Mouse (Mus musculus) hindbrain, embryonic 16.5 days (tissue): ENCODE data around the gene Sox5. TPM values are rescaled to one million over a fixed set of nuclear protein-coding genes. Genes with fewer than 3 reads are reported as not detected.

ENCODE experiments used
- ATAC-seq: fragments of 200-750 bp; cut with Nextera tagmentation; 2 replicates; pipeline ENCODE4 v1.8.0; 2017; ENCODE audit warnings: moderate TSS enrichment, moderate library complexity
- H3K27ac ChIP-seq: fragments of 300-500 bp; sonication (generic); 2 replicates; pipeline ENCODE4 v1.5.1; 2014; ENCODE audit warnings: low read depth, mild to moderate bottlenecking, control low read depth, low read length, moderate library complexity
- H3K27me3 ChIP-seq: fragments of 300-500 bp; sonication (generic); replicated peaks from 2 replicates; pipeline ENCODE4 v1.6.1; 2014; ENCODE audit warnings: low read length; ENCODE audit not compliant: control insufficient read depth, insufficient read depth
- H3K36me3 ChIP-seq: fragments of 300-500 bp; sonication (generic); 2 replicates; pipeline ENCODE4 v1.6.1; 2014; ENCODE audit warnings: mild to moderate bottlenecking, low read length, moderate library complexity, mixed read lengths; ENCODE audit not compliant: control insufficient read depth, insufficient read depth
- H3K4me1 ChIP-seq: fragments of 300-500 bp; sonication (generic); 2 replicates; pipeline ENCODE4 v1.6.1; 2014; ENCODE audit warnings: low read depth, low read length; ENCODE audit not compliant: control insufficient read depth, insufficient read depth
- H3K4me2 ChIP-seq: fragments of 300-500 bp; sonication (generic); 2 replicates; pipeline ENCODE4 v1.6.1; 2014; ENCODE audit warnings: mild to moderate bottlenecking, low read length, control low read depth, moderate library complexity
- H3K4me3 ChIP-seq: fragments of 300-500 bp; sonication (generic); 2 replicates; pipeline ENCODE4 v1.5.1; 2014; ENCODE audit warnings: mild to moderate bottlenecking, low read length, control low read depth, moderate library complexity
- H3K9ac ChIP-seq: fragments of 300-500 bp; sonication (generic); 2 replicates; pipeline ENCODE4 v1.6.1; 2014; ENCODE audit warnings: low read depth, mild to moderate bottlenecking, control low read depth, low read length, moderate library complexity
- H3K9me3 ChIP-seq: fragments of 300-500 bp; sonication (generic); 2 replicates; pipeline ENCODE4 v1.6.1; 2014; ENCODE audit warnings: mild to moderate bottlenecking, low read length, moderate library complexity; ENCODE audit not compliant: control insufficient read depth
- WGBS: fragments of 180-500 bp; shearing (Covaris S2); extraction: QIAGEN DNeasy Blood & Tissue Kit; methylation state at CpG from one replicate; pipeline ENCODE4 v1.1.7; 2014; 5-methylcytosine and 5-hydroxymethylcytosine counted together
- polyA plus RNA-seq: library from polyadenylated mRNA; unstranded; fragments of >200 nt; fragmentation: Nextera tagmentation; extraction: Ambion mirVana; gene quantifications from 2 replicates; pipeline ENCODE4 v1.2.1, GENCODE M21; 2015

The Sox5 gene
- polyA plus RNA-seq, 1 experiment from 2014 or later = 40.7 TPM

DNA sequence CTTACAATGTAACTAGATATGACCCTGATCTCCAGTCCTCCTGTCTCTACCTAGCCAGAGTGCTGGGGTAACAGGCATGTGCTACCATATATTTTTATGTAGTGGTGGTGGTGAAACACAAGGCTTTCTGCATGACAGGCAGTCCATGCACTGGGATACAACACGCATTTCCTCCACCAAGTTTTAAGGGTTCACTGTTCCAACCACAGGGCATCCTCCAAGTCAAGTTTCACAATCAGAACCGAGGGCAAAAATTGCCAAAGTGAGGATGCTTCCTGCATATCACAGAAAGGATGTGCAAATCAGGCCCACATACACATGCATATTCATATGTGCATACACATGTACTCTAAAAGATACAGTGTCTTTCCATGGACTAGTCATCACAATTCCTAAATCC is 888.9 kb downstream of the Sox5 start:
- no peak overlapping the region for H3K4me2 ChIP-seq
- WGBS = 90% methylated on average over 2 of the region's 2 CpGs

DNA sequence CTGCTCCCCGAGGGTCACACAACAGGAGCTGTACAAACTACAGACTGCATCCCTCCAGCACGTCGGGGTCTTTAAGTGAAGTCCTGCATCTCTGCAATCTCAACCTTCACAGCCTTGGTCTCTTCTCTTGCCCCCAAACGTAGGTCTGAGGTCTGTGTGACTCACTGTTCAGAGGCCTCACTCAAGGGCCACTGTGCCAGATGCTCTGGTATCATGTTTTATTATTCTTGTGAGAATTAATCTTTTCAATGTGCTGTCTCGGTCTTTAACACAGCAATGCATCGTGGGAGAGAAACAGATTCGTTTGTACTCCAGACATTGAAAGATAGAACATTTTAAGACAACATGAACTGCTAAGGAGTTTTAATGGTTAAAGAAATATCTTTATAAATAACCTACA is 893.2 kb downstream of the Sox5 start:
- 70% methylated on average over 7 of the region's 7 CpGs for WGBS
- Histone ChIP-seq H3K4me2 (no peak overlapping the region), H3K9me3 (no peaks in the 10 kb centered on the region), H3K27ac (no peak overlapping the region), H3K9ac (no peak overlapping the region), H3K36me3 (no peaks in the 10 kb centered on the region), H3K4me1 (no peaks in the 10 kb centered on the region), H3K27me3 (no peaks in the 10 kb centered on the region; the same call in 1 of the 2 replicates), H3K4me3 (no peak overlapping the region)
- no peak for ATAC-seq

More for the DNA sequence above, 888.9 kb downstream of the Sox5 start:
- no peaks in the 10 kb centered on the region for H3K36me3 ChIP-seq
- H3K27ac ChIP-seq = no peak overlapping the region
- no peaks in the 10 kb centered on the region for H3K9me3 ChIP-seq
- H3K9ac ChIP-seq = no peak overlapping the region
- H3K4me1 ChIP-seq = no peaks in the 10 kb centered on the region
- H3K4me3 ChIP-seq = no peak overlapping the region
- no peaks in the 10 kb centered on the region; the same call in 1 of the 2 replicates for H3K27me3 ChIP-seq
- no peak for ATAC-seq

DNA sequence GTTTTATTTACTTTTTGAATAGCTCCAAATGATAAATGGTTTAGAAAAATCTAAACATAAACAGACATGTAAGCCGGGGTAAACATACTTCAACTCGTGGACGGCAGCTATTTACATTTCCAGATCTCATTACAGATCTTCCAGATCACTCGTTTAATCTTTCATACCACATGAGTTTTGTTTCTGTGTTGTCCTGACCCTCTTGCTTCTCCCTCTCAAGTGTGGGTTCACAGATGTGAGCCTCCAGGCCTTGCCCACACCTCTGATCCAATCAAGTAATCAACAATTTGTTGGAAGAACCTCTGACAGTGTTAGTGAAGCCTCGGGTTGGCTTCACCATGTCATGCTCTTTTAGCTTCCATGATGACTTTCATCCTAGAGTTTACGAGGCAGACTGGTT is 903.3 kb downstream of the Sox5 start:
- Histone ChIP-seq H3K4me3 (no peak overlapping the region), H3K4me2 (no peak overlapping the region), H3K4me1 (no peaks in the 10 kb centered on the region), H3K9me3 (no peaks in the 10 kb centered on the region), H3K9ac (no peak overlapping the region), H3K27ac (no peak overlapping the region), H3K27me3 (no peaks in the 10 kb centered on the region), H3K36me3 (no peaks in the 10 kb centered on the region)
- ATAC-seq = no peak
- 91% methylated on average over 6 of the region's 6 CpGs for WGBS

DNA sequence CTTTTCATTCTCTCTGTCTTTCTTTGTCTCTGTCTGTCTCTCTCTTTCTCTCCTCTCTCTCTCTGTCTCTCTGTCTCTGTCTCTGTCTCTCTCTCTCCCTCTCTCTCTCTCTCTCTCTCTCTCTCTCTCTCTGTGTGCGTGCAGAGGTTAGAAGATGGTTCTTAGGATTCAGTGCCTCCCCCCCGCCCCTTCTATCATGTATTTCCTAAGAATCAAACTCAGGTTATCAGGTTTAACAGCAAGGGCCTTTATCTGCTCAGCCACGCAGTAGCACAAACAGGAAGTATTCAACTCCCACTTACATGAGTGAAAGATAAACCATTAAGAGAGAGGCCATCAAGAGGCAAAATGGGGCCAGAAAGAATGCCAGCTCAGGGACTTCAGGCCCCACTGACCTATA is 913.0 kb downstream of the Sox5 start:
- Histone ChIP-seq H3K36me3 (no peaks in the 10 kb centered on the region), H3K4me1 (no peaks in the 10 kb centered on the region), H3K9ac (no peak overlapping the region), H3K4me3 (no peak overlapping the region), H3K27me3 (no peaks in the 10 kb centered on the region), H3K9me3 (no peaks in the 10 kb centered on the region), H3K4me2 (no peak overlapping the region), H3K27ac (no peak overlapping the region)
- ATAC-seq = no peak
- WGBS = 92% methylated on average over 3 of the region's 3 CpGs

DNA sequence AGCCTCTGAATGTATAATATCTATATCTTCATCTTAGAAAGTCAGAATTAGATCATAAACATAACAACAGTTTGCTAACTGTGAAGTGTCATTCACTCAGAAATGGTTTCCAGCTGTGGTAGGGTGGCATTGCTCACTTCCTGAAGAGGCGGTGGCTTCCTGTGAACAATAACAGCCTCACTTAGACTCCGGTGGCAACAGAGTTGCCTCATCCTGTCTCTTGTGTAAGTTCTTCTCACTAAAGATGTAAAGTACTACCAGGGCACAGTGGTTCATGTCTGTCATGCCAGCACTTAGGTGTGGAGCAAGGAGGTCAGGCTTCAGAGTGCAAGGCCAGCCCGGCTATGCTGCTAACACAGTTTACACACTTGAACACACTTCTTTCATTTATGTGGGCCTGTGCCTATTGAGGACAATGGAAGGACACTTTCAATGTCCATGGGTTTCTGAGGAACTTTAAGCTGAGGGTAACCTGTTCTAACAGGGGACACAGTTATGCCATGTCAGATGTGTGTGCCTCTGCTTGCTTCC is 913.6 kb downstream of the Sox5 start:
- H3K4me2 ChIP-seq = no peak overlapping the region
- H3K9ac ChIP-seq = no peak overlapping the region
- H3K4me1 ChIP-seq = no peaks in the 10 kb centered on the region
- ATAC-seq = no peak
- WGBS = 83% methylated on average over 3 of the region's 3 CpGs
- H3K27me3 ChIP-seq = no peaks in the 10 kb centered on the region
- H3K36me3 ChIP-seq = no peaks in the 10 kb centered on the region
- H3K9me3 ChIP-seq = no peaks in the 10 kb centered on the region
- no peak overlapping the region for H3K4me3 ChIP-seq
- no peak overlapping the region for H3K27ac ChIP-seq

DNA sequence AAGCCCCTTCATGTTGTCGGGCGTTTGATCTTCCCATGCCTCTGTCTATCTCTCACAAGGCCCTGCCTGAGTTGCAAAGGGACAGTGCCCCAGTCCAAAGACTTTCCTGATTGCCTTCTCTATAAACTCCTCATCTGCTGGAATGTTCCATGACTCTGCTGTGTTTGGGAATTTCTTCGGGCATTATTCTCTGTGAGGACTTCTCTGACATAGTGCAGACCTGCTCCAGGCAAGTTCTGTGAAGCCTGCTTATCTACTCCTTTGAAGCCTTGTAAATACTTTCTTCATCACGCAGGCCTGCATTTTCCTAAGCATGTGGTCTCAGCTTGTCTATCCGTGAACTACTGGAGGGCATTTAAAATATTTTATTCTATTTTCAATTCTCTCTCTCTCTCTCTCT is 914.7 kb downstream of the Sox5 start:
- no peak for ATAC-seq
- WGBS = 84% methylated on average over 5 of the region's 5 CpGs
- no peaks in the 10 kb centered on the region for H3K36me3 ChIP-seq
- H3K4me2 ChIP-seq = no peak overlapping the region
- no peak overlapping the region for H3K4me3 ChIP-seq
- H3K27ac ChIP-seq = no peak overlapping the region
- no peak overlapping the region for H3K9ac ChIP-seq
- H3K27me3 ChIP-seq = no peaks in the 10 kb centered on the region
- no peaks in the 10 kb centered on the region for H3K9me3 ChIP-seq
- no peaks in the 10 kb centered on the region for H3K4me1 ChIP-seq

DNA sequence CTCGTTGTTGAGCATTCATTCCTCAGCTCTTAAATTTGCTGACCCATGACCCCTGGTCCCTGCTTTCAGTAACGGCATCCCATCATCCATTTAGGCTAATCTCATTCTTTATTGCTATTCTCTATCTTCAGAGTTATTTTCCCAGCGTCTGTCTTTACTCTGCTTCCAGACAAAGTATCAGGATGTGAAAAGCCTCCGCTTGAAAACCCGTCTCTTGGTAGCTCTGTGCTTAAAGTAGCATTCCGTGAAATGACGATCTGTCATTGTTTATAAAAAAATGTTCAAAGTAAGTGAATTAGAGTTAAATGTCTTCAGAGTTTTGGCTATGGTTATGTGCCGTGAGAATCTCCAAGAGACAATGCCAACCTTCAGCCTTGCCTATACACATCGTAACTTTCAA is 915.2 kb downstream of the Sox5 start:
- Histone ChIP-seq H3K36me3 (no peaks in the 10 kb centered on the region), H3K27me3 (no peaks in the 10 kb centered on the region), H3K4me1 (no peaks in the 10 kb centered on the region), H3K9me3 (no peaks in the 10 kb centered on the region), H3K4me2 (no peak overlapping the region), H3K27ac (no peak overlapping the region), H3K4me3 (no peak overlapping the region), H3K9ac (no peak overlapping the region)
- WGBS = 81% methylated on average over 9 of the region's 9 CpGs
- ATAC-seq = no peak

DNA sequence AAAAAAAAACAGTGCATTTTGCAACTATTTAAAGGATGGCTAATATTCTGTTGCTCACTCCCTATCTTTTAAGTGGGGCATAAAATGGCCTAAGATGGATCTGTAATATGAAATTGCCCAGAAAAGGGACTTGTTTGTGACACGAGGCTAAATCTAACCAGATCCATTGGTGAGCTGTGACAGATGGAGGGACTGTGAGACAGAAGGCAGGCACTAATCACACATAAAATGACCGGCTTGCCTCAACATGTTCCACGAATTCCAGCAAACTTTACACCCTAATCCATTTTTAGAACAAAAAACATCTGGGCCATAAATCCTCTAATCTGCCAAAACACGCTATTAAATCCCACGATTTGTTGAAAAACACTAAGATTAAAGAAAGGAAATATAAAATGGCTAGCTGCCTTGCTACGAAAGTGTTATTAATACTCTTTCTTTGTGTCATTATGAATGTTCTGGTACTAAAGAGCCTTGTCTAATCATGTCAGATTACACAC is 919.1 kb downstream of the Sox5 start:
- Histone ChIP-seq H3K4me1 (no peaks in the 10 kb centered on the region), H3K36me3 (no peaks in the 10 kb centered on the region), H3K4me2 (no peak overlapping the region), H3K9me3 (no peaks in the 10 kb centered on the region), H3K4me3 (no peak overlapping the region), H3K27ac (no peak overlapping the region), H3K9ac (no peak overlapping the region), H3K27me3 (no peaks in the 10 kb centered on the region)
- ATAC-seq = no peak
- 68% methylated on average over 6 of the region's 6 CpGs for WGBS

DNA sequence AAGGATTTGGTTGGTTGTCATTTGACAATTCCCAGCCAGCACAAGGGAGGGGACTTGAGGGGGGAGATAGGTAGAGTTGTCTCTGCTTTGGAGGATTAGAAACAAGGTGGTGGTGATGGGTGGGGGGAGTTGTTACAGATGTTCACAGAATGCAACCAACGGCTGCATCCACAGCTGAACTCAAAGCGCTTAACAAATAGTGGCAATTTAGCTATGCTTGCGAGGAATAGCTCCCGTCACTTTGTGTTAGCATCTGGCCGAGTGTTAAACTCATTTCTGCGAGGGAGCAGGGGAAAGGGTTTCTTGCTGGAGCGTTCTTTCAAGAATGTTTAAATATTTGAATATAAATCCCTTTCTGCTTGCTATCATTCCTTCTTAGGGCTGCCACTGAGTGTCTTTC is 921.7 kb downstream of the Sox5 start:
- no peak for ATAC-seq
- WGBS = 76% methylated on average over 7 of the region's 7 CpGs
- Histone ChIP-seq H3K4me1 (peaks cover 4% of the 10 kb centered on the region), H3K4me3 (no peak overlapping the region), H3K9ac (no peak overlapping the region), H3K9me3 (no peaks in the 10 kb centered on the region), H3K36me3 (no peaks in the 10 kb centered on the region), H3K4me2 (no peak overlapping the region), H3K27ac (no peak overlapping the region), H3K27me3 (no peaks in the 10 kb centered on the region)

DNA sequence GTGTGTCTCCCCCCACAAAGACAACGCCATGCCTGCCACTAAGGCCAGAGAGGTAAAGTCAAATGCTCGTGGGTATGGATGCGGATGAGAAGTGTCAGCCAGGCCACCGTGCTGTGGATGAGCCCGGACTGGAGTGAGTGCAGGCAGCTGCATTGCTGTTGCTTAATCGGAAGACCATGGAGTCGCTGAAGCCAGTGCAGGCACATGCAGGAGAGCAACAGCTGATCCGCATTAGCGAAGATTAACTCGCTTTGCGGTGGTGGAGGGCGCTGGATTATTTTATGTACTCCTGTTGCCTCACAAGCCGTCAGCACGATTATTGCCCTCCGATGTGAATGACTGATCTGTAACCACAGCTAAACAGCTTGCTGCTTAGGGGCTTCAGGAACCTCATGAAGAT is 922.2 kb downstream of the Sox5 start:
- H3K9ac ChIP-seq = no peak overlapping the region
- no peaks in the 10 kb centered on the region for H3K36me3 ChIP-seq
- H3K4me3 ChIP-seq = no peak overlapping the region
- H3K4me2 ChIP-seq = no peak overlapping the region
- no peak for ATAC-seq
- H3K27me3 ChIP-seq = no peaks in the 10 kb centered on the region
- no peak overlapping the region for H3K27ac ChIP-seq
- H3K4me1 ChIP-seq = peaks cover 4% of the 10 kb centered on the region
- H3K9me3 ChIP-seq = no peaks in the 10 kb centered on the region
- WGBS = 78% methylated on average over 15 of the region's 15 CpGs
